Comparison of ENCODE assay signal across 8 mouse cellular contexts in genomic region chr11:61854211-61854987, GRCm38 (mm10). TPM values are rescaled to one million over a fixed set of nuclear protein-coding genes. Genes with fewer than 3 reads are reported as not detected.
DNase-seq lines count a peak whose midpoint lies in the region; ATAC-seq and TF ChIP-seq lines count a peak whose summit lies in the region.

No protein-coding gene starts in this region.

- TF ChIP-seq POLR2A in thymus, adult 2 months (IDR thresholded peaks at IDR 0.05; ENCODE audit: control insufficient read depth, extremely low read depth, insufficient read depth, low read length, poor library complexity), result peak; percentile 68

- under 1% methylated on average over 87 of the region's 87 CpGs for whole genome bisulfite sequencing in hindbrain, embryonic 10.5 days
- WGBS in lung, embryonic 16.5 days, result under 1% methylated on average over 67 of the region's 87 CpGs
- under 1% methylated on average over 87 of the region's 87 CpGs for WGBS in thymus, adult 2 months

- H3K4me2 ChIP-seq in lung, embryonic 16.5 days (ENCODE audit: low read depth, low read length), result peak overlapping the region; percentile 81

- peak; percentile 25; the same call in 1 of the 2 replicates for TF ChIP-seq CTCF in thymus, adult 2 months (IDR thresholded peaks at IDR 0.05; ENCODE audit: borderline replicate concordance, control insufficient read depth, extremely low read depth, insufficient read depth, low read length, poor library complexity)

- peak overlapping the region; percentile 97 for H3K27ac ChIP-seq in hindbrain, embryonic 10.5 days
- peak overlapping the region; percentile 90 for H3K27ac ChIP-seq in lung, embryonic 16.5 days (ENCODE audit: low read length)
- peak overlapping the region; percentile 54 for H3K27ac ChIP-seq in thymus, adult 2 months (ENCODE audit: control insufficient read depth, insufficient read depth, low read length)

- H3K27me3 ChIP-seq in hindbrain, embryonic 10.5 days (ENCODE audit: insufficient read depth, poor library complexity, severe bottlenecking), result no peaks in the 10 kb centered on the region
- no peaks in the 10 kb centered on the region for H3K27me3 ChIP-seq in lung, embryonic 16.5 days (ENCODE audit: control insufficient read depth, insufficient read depth, low read depth, low read length)
- no peaks in the 10 kb centered on the region for H3K27me3 ChIP-seq in thymus, adult 2 months (ENCODE audit: control insufficient read depth, insufficient read depth, low read length)

- H3K9ac ChIP-seq in lung, embryonic 16.5 days (ENCODE audit: low read length), result peak overlapping the region; percentile 99

- peak; percentile 90 for ATAC-seq in frontal cortex, adult (ENCODE audit: low TSS enrichment)
- ATAC-seq in lung, embryonic 16.5 days (ENCODE audit: low read depth), result peak; percentile 88

- no peaks in the 10 kb centered on the region for H3K9me3 ChIP-seq in hindbrain, embryonic 10.5 days
- no peaks in the 10 kb centered on the region for H3K9me3 ChIP-seq in lung, embryonic 16.5 days (ENCODE audit: control insufficient read depth, low read length)

- DNase-seq in Muller cell, postnatal 12 days (ENCODE audit: inconsistent ontology term), result peak; percentile 83
- DNase-seq in cerebellum, adult 9-10 months, result peak; percentile 89
- DNase-seq in hindbrain, embryonic 10.5 days (ENCODE audit: low spot score), result peak; percentile 86
- DNase-seq in layer of hippocampus, adult 9-11 months, result peak; percentile 90
- peak; percentile 69 for DNase-seq in ovary, adult 18-20 months (ENCODE audit: low spot score)
- DNase-seq in thymus, adult 2 months, result peak; percentile 82

- H3K4me1 ChIP-seq in hindbrain, embryonic 10.5 days (replicated peaks), result peaks cover 28% of the 10 kb centered on the region
- H3K4me1 ChIP-seq in lung, embryonic 16.5 days (replicated peaks; ENCODE audit: control insufficient read depth, insufficient read depth, low read length), result peaks cover 4% of the 10 kb centered on the region; the same call in 1 of the 2 replicates
- H3K4me1 ChIP-seq in thymus, adult 2 months (replicated peaks; ENCODE audit: control insufficient read depth, insufficient read depth, low read length), result 0 out of 2 replicates have a peak, but pooled peaks cover 2% of the 10 kb centered on the region

- peak overlapping the region; percentile 95 for H3K4me3 ChIP-seq in hindbrain, embryonic 10.5 days
- peak overlapping the region; percentile 90 for H3K4me3 ChIP-seq in lung, embryonic 16.5 days (ENCODE audit: low read length)
- peak overlapping the region; percentile 75 for H3K4me3 ChIP-seq in thymus, adult 2 months (ENCODE audit: control insufficient read depth, insufficient read depth, low read length)

- peaks cover 3% of the 10 kb centered on the region; the same call in 1 of the 2 replicates for H3K36me3 ChIP-seq in hindbrain, embryonic 10.5 days
- no peaks in the 10 kb centered on the region for H3K36me3 ChIP-seq in lung, embryonic 16.5 days (ENCODE audit: control insufficient read depth, insufficient read depth, low read length)
- H3K36me3 ChIP-seq in thymus, adult 2 months (ENCODE audit: control insufficient read depth, insufficient read depth, low read length), result no peaks in the 10 kb centered on the region

RNA-seq across cellular contexts. Expression of gene Ulk2, which starts 0.5 kb away (rescaled TPM):
- polyA plus RNA-seq in hindbrain, embryonic 10.5 days (2016; fragmentation: Nextera tagmentation; extraction: Ambion mirVana), result 14.6 and 18.8 TPM in 2 replicates
- 12.2 and 12.4 TPM in 2 replicates for polyA plus RNA-seq in lung, embryonic 16.5 days (2015; fragmentation: Nextera tagmentation; extraction: Ambion mirVana)
- polyA plus RNA-seq in thymus, adult 2 months (2012; rRNA removed), result 57.3 and 61.2 TPM in 2 replicates

Comparison
In these comparisons a context has a peak if more than half of its experiments do, and no peak if none do; other contexts are left out.
1. Peak in every context shown above with its lines: DNase-seq, ATAC-seq, H3K4me3 ChIP-seq and H3K27ac ChIP-seq.